Mouse (Mus musculus): ENCODE measurements around the gene Iqsec1.

The Iqsec1 gene

GRCm38 (mm10) chr6:90815341-90815740 is 173.1 kb downstream of the Iqsec1 start:
- no peak for DNase-seq (ENCODE audit: extremely low spot score)

GRCm38 (mm10) chr6:90813526-90813925 is 175.0 kb downstream of the Iqsec1 start:
- no peak for DNase-seq (ENCODE audit: extremely low spot score)

GRCm38 (mm10) chr6:90812584-90812983 is 175.9 kb downstream of the Iqsec1 start:
- no peak for DNase-seq (ENCODE audit: extremely low spot score)

- no peak for DNase-seq (ENCODE audit: extremely low spot score)
Observed at GRCm38 (mm10) chr6:90812072-90812471, 176.4 kb downstream of the Iqsec1 start.

- no peak for DNase-seq (ENCODE audit: extremely low spot score)
Observed at GRCm38 (mm10) chr6:90810576-90810975, 177.9 kb downstream of the Iqsec1 start.

GRCm38 (mm10) chr6:90809960-90810362 is 178.5 kb downstream of the Iqsec1 start:
- peak; percentile 74 for DNase-seq (ENCODE audit: extremely low spot score)

GRCm38 (mm10) chr6:90809077-90809840 is 179.2 kb downstream of the Iqsec1 start:
- DNase-seq (ENCODE audit: extremely low spot score), result no peak

GRCm38 (mm10) chr6:90808544-90808943 is 179.9 kb downstream of the Iqsec1 start:
- DNase-seq (ENCODE audit: extremely low spot score), result no peak

- no peak for DNase-seq (ENCODE audit: extremely low spot score)
Observed at GRCm38 (mm10) chr6:90808134-90808533, 180.4 kb downstream of the Iqsec1 start.

GRCm38 (mm10) chr6:90807581-90807980 is 180.9 kb downstream of the Iqsec1 start:
- no peak for DNase-seq (ENCODE audit: extremely low spot score)

GRCm38 (mm10) chr6:90806743-90807142 is 181.7 kb downstream of the Iqsec1 start:
- no peak for DNase-seq (ENCODE audit: extremely low spot score)

GRCm38 (mm10) chr6:90805101-90805500 is 183.4 kb downstream of the Iqsec1 start:
- no peak for DNase-seq (ENCODE audit: extremely low spot score)

GRCm38 (mm10) chr6:90804646-90805045 is 183.8 kb downstream of the Iqsec1 start:
- no peak for DNase-seq (ENCODE audit: extremely low spot score)

GRCm38 (mm10) chr6:90802604-90803003 is 185.9 kb downstream of the Iqsec1 start:
- no peak for DNase-seq (ENCODE audit: extremely low spot score)

- no peak for DNase-seq (ENCODE audit: extremely low spot score)
Observed at GRCm38 (mm10) chr6:90802058-90802457, 186.4 kb downstream of the Iqsec1 start.

- no peak for DNase-seq (ENCODE audit: extremely low spot score)
Observed at GRCm38 (mm10) chr6:90800825-90801224, 187.7 kb downstream of the Iqsec1 start.

- DNase-seq (ENCODE audit: extremely low spot score), result no peak
Observed at GRCm38 (mm10) chr6:90799116-90799515, 189.4 kb downstream of the Iqsec1 start.

- DNase-seq (ENCODE audit: extremely low spot score), result no peak
Observed at GRCm38 (mm10) chr6:90798201-90798600, 190.3 kb downstream of the Iqsec1 start.

- DNase-seq (ENCODE audit: extremely low spot score), result no peak
Observed at GRCm38 (mm10) chr6:90796902-90797596, 191.4 kb downstream of the Iqsec1 start.

GRCm38 (mm10) chr6:90790901-90791300 is 197.6 kb downstream of the Iqsec1 start:
- no peak for DNase-seq (ENCODE audit: extremely low spot score)

- no peak for DNase-seq (ENCODE audit: extremely low spot score)
Observed at GRCm38 (mm10) chr6:90789520-90789919, 199.0 kb downstream of the Iqsec1 start.

GRCm38 (mm10) chr6:90787587-90787986 is 200.9 kb downstream of the Iqsec1 start:
- no peak for DNase-seq (ENCODE audit: extremely low spot score)

GRCm38 (mm10) chr6:90787036-90787435 is 201.4 kb downstream of the Iqsec1 start:
- no peak for DNase-seq (ENCODE audit: extremely low spot score)
